Mouse (Mus musculus) inflammation-experienced regulatory T-cells, adult 6 months (primary cell): ENCODE measurements around the gene Gm3594. TPM values are rescaled to one million over a fixed set of nuclear protein-coding genes. Genes with fewer than 3 reads are reported as not detected.
"Not testable (repeated sequence)": the region's sequence is repeated elsewhere in the genome, so short reads cannot be mapped to it uniquely, and the experiment has no call there.

Source experiments
- ATAC-seq: one replicate; pipeline ENCODE4 v1.8.0; 2017
- polyA plus RNA-seq, 3 experiments: library from polyadenylated mRNA; unstranded; fragments of 100-300 nt; shearing (Covaris generic); gene quantifications; one replicate each; pipeline ENCODE4 v1.2.1; 2017

Gm3594 gene
- not detected for polyA plus RNA-seq

GRCm38 (mm10) chr14:6444511-6444910 is at the start of gene Gm3594:
Gm3594 (minus strand) TSS chr14:6444611.
- ATAC-seq: not testable (repeated sequence)

DNA sequence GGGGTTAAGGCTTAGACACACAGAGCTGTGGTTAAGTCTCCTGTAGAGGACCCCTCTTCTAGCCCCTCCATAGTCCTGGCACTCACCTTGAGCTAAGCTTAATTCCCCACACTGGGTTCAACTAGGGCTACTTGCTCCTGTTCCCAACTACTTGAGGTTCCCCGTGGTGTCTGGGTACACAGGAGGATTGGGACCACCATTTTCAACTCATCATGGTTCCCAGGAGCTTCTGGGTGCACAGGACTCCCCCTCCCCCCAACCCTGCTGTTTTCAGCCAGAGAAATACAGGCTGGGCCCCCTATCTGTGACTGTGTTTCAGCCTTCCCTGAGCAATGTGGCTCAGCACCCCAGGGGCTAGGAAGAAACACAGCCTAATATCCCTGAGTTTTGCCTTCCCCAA is 41.9 kb upstream of the Gm3594 start:
- ATAC-seq: not testable (repeated sequence)

- not testable (repeated sequence) for ATAC-seq
Measured at GRCm38 (mm10) chr14:6485541-6485940, 41.1 kb upstream of the Gm3594 start.

DNA sequence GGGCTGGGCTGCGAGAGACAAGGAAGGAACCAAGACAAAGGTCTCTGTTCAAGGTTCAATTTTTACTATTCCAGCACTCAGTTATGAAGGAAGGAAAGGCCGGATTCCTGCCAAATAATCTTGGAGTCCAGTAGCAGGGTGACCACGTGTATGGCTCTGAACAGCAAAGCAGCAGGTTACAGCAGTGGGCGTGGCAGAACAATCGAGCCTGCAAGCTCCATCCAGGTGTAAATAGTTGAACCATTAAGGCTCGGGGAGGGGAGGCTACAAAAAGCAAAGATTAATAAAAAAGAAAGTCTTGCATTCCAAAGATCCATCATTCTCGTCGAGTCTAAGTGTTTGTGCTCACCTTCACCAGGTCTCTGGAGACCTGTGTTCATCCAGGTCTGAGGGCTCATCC is 37.7 kb upstream of the Gm3594 start:
- not testable (repeated sequence) for ATAC-seq

GRCm38 (mm10) chr14:6471856-6472255 is 27.4 kb upstream of the Gm3594 start:
- not testable (repeated sequence) for ATAC-seq

- not testable (repeated sequence) for ATAC-seq
Measured at GRCm38 (mm10) chr14:6440774-6441173, 3.6 kb downstream of the Gm3594 start.

DNA sequence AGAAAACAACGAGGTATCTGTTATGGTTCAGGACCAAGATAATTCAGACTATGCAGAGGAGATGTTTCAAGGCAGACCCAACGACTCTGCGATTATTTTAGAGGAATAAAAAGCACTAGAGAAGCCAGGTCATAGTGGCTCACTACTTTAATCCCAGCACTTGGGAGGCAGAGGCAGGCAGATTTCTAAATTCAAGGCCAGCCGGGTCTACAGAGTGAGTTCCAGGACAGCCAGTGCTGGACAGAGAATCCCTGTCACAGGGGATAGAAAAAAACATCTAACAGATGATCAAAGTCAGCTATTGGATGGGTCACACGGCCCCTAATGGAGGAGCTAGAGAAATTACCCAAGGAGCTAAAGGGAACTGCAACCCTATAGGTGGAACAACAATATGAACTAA is 4.2 kb downstream of the Gm3594 start:
- not testable (repeated sequence) for ATAC-seq

DNA sequence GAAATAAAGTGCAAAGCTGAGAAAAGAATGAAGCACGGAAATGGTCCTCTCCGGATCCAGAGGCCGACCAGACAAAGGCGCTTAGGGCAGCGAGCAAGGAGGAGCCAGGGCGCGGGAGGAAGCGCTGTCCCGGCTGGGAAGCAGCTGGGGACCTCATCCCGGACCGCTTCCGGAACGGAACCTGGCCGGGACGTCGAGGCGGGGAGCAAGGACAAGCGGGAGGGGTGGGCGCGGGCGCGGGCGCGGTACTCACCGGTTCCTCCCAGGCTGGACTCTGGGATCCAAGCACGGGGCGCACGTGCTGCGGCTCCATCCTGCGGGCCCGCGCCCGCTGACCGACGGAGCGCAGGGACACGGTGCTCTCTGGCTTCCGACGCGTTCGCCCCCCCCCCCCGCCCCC is 17.6 kb downstream of the Gm3594 start:
- ATAC-seq: not testable (repeated sequence)

DNA sequence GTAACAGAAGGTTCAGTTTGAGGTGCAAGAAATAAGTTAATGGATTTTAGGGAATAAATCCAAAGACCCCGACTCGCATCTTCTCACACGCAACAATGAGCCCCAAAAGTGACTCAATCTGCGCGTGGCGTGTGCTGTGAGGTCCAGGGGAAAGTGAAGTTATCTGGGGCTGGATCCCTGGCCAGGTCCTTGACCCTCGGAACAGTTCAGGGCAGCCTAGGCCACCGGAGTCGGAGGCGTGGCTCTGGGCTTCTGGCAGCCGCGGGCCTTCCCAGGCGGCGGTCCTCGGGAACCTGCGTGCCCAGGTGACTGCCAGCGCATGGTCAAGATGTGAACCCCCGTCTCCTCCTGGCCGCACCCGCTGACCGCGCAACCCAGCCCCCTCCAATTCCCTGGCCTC is 18.1 kb downstream of the Gm3594 start:
- ATAC-seq: not testable (repeated sequence)

GRCm38 (mm10) chr14:6412382-6412781 is 32.0 kb downstream of the Gm3594 start, which contains the start of gene Gm3591:
Gm3591 (minus strand) TSS chr14:6412482.
- ATAC-seq: not testable (repeated sequence)

DNA sequence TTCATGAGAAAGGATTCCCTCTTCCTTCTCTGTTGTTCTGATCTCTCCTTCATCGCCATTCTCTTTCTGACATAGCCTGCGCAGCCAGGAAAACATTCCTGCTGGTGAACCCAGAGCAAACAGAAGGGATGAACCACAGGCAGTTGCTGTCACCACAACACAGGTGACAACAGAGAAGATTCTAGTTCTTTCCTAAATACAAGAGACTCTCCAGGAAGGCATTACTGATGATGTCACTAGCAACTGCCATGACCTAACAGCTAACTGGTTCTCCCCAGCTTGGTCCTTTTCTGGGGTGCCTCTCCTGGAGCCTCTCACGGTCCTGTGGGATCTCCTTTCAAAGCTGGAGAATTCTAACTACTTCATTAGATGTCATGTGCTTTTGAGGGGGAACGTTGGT is 54.2 kb downstream of the Gm3594 start, which contains the start of gene Gm16440:
Gene Gm16440 (minus strand): TSS at position 101 of the 400 bp plus-strand sequence.
- not testable (repeated sequence) for ATAC-seq

Other genes with a start within 250 kb of the Gm3594 start
- gene Gm21560, start 225.3 kb downstream of the Gm3594 start, polyA plus RNA-seq: under 1 TPM in 1 of 3 experiments, not detected in 2; 0.16 TPM
- 1 to 10 TPM; 2.0 to 6.7 (median 5.6) TPM for gene Gm3411, start 157.4 kb downstream of the Gm3594 start, polyA plus RNA-seq
- not detected for gene Gm21103, start 139.8 kb downstream of the Gm3594 start, polyA plus RNA-seq
- not detected for gene Gm3618, start 100.9 kb downstream of the Gm3594 start, polyA plus RNA-seq
- gene Gm16440, start 54.3 kb downstream of the Gm3594 start, polyA plus RNA-seq: not detected
- 10 to 100 TPM in 1 of 3 experiments, 1 to 10 TPM in 1, under 1 TPM in 1; 0.54 to 10.3 (median 1.9) TPM for gene Gm3591, start 32.1 kb downstream of the Gm3594 start, polyA plus RNA-seq
- under 1 TPM in 1 of 3 experiments, not detected in 2; 0.36 TPM for gene Gm8356, start 92.7 kb upstream of the Gm3594 start, polyA plus RNA-seq
- 1 to 10 TPM in 1 of 3 experiments, under 1 TPM in 1, not detected in 1; 0.86 to 2.5 TPM for gene Gm3629, start 146.0 kb upstream of the Gm3594 start, polyA plus RNA-seq
- gene Gm3460, start 177.8 kb upstream of the Gm3594 start, polyA plus RNA-seq: not detected
- not detected for gene Gm10251, start 239.6 kb upstream of the Gm3594 start, polyA plus RNA-seq